Mouse (Mus musculus): Measurements from ENCODE around the gene Gm973. TPM values are rescaled to one million over a fixed set of nuclear protein-coding genes. Genes with fewer than 3 reads are reported as not detected.
"Not testable (repeated sequence)": the region's sequence is repeated elsewhere in the genome, so short reads cannot be mapped to it uniquely, and the experiment has no call there.

Gene Gm973
- total RNA-seq, 2 experiments from 2014 or later = 10.8 to 11.0 TPM

GRCm38 (mm10) chr1:59592359-59592758 is 76.3 kb downstream of the Gm973 start:
- peak in 1 of 2 experiments; percentile 20 for DNase-seq

- DNase-seq = no peak
Measured at GRCm38 (mm10) chr1:59592876-59593275, 76.8 kb downstream of the Gm973 start.

- no peak for DNase-seq
Measured at GRCm38 (mm10) chr1:59593622-59594035, 77.6 kb downstream of the Gm973 start.

- DNase-seq = no peak
Measured at GRCm38 (mm10) chr1:59594586-59595266, 78.7 kb downstream of the Gm973 start.

GRCm38 (mm10) chr1:59595609-59596008 is 79.5 kb downstream of the Gm973 start:
- no peak for DNase-seq

GRCm38 (mm10) chr1:59602531-59603416 is 86.7 kb downstream of the Gm973 start:
- DNase-seq = peak; percentile 54 to 59

GRCm38 (mm10) chr1:59603417-59603712 is 87.3 kb downstream of the Gm973 start:
- DNase-seq = no peak

GRCm38 (mm10) chr1:59603893-59604292 is 87.8 kb downstream of the Gm973 start:
- DNase-seq = no peak

- DNase-seq = no peak
Measured at GRCm38 (mm10) chr1:59606479-59606878, 90.4 kb downstream of the Gm973 start.

- no peak for DNase-seq
Measured at GRCm38 (mm10) chr1:59607071-59607470, 91.0 kb downstream of the Gm973 start.

GRCm38 (mm10) chr1:59608125-59608762 is 92.2 kb downstream of the Gm973 start:
- DNase-seq = no peak

GRCm38 (mm10) chr1:59608920-59609319 is 92.9 kb downstream of the Gm973 start:
- no peak for DNase-seq

- no peak for DNase-seq
Measured at GRCm38 (mm10) chr1:59609458-59609857, 93.4 kb downstream of the Gm973 start.

- DNase-seq = no peak
Measured at GRCm38 (mm10) chr1:59609896-59610295, 93.8 kb downstream of the Gm973 start.

- no peak for DNase-seq
Measured at GRCm38 (mm10) chr1:59610929-59611328, 94.9 kb downstream of the Gm973 start.

- no peak for DNase-seq
Measured at GRCm38 (mm10) chr1:59613795-59614194, 97.7 kb downstream of the Gm973 start.

- DNase-seq = no peak
Measured at GRCm38 (mm10) chr1:59615021-59615420, 99.0 kb downstream of the Gm973 start.

GRCm38 (mm10) chr1:59619201-59619600 is 103.1 kb downstream of the Gm973 start:
- DNase-seq = no peak

GRCm38 (mm10) chr1:59623325-59624017 is 107.4 kb downstream of the Gm973 start:
- peak; percentile 57 to 65 for DNase-seq

GRCm38 (mm10) chr1:59625410-59625809 is 109.3 kb downstream of the Gm973 start:
- DNase-seq = no peak

GRCm38 (mm10) chr1:59629194-59629593 is 113.1 kb downstream of the Gm973 start:
- no peak for DNase-seq

- not testable (repeated sequence) for DNase-seq
Measured at GRCm38 (mm10) chr1:59630356-59630755, 114.3 kb downstream of the Gm973 start.

All from layer of hippocampus, postnatal 36 days (tissue).